Mouse (Mus musculus) adrenal gland, adult 8-10 months (tissue): ENCODE measurements around the gene Fxyd2. TPM values are rescaled to one million over a fixed set of nuclear protein-coding genes. Genes with fewer than 3 reads are reported as not detected.

Source experiments
- DNase-seq: peaks from one replicate; pipeline ENCODE4 v3.0.0; 2022
- total RNA-seq, 4 experiments: library from RNA; stranded (reverse); gene quantifications; 2 replicates each; pipeline ENCODE4 v1.2.4; 2022

Gene Fxyd2
- total RNA-seq, result 10 to 100 TPM in 1 of 4 experiments, 1 to 10 TPM in 3; 4.9 to 10.4 (median 7.3) TPM

DNA sequence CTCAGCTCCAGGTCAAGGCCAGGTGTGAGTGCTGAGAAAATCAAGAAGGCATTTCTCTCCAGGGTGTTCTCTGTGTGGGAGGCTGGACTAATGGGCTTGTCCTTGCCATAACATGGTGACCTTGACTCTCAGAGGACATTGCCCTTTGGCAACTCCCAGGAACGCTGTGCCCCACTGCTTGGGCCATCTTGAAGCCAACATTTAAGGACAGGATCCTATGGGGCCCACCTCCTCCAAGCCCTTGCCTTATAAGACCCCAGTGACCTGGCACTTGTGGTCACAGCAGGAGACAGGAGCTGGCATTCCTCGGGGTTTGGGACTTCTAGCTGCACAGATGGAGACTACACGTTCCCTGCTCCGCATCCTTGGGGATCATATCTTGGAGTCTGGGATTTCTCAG lies at the start of gene Fxyd2:
TSS of gene Fxyd2 (plus strand) at position 236 of the 400 bp plus-strand sequence.
- DNase-seq, result no peak

DNA sequence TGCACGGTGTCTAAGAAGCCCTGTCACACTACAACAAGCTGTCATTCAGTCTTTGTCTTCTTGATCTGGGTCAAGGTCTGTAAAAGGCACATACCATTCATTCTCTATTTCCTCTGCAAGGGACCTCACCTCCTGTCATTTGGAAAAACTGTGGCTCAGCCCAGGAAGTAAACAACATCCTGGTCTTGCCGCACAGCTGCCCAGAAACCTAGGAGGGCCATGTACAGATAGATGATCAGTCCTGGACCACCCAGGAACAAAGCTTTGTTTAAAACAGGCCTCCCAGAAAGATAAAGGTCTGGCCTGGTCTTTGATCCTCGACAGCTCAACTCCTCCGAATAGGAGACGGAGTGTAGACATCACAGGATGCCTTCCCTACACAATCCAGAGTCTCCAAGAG lies 49.6 kb upstream of the Fxyd2 start:
- DNase-seq, result no peak

DNA sequence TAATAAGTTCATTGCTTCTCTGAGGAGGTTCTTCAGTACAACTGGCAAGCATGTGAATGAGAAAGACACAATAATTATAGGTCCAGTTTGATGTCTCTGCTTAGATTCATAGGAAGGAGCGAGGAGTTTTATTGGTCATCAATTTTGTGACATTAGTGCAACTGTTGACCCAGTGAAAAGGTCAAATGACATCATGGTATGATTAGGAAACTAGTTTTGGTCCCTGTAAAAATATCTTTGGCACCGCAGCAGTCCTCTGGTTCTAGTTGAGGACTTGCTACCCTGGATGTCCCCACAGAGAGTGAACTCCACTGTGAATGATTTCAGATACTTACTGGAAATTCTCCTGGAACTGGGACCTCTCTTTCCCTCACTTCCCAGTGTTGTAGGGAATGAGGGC lies 44.3 kb upstream of the Fxyd2 start:
- DNase-seq, result no peak

GRCm38 (mm10) chr9:45358356-45358755 lies 41.1 kb upstream of the Fxyd2 start:
- DNase-seq, result no peak

DNA sequence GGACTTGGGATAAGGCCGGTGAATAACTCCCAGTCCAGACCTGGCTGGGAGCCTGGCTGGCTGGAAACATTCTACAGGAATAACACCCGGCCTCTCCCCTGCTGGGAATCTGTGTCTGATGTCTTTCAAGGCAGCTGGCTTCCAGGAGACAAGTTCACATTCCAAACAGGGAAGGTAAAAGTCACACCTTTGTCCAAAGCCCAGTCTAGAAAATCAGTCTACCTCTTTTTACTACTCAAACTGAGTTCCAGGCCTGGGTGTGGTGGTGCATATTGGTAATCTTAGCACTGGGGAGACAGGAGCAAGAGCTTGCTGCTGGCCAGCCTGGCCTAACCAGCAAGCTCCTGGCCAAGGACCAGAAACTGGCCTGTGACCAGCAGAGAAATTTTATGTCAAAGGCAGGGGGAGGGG lies 37.4 kb upstream of the Fxyd2 start:
- no peak for DNase-seq

DNA sequence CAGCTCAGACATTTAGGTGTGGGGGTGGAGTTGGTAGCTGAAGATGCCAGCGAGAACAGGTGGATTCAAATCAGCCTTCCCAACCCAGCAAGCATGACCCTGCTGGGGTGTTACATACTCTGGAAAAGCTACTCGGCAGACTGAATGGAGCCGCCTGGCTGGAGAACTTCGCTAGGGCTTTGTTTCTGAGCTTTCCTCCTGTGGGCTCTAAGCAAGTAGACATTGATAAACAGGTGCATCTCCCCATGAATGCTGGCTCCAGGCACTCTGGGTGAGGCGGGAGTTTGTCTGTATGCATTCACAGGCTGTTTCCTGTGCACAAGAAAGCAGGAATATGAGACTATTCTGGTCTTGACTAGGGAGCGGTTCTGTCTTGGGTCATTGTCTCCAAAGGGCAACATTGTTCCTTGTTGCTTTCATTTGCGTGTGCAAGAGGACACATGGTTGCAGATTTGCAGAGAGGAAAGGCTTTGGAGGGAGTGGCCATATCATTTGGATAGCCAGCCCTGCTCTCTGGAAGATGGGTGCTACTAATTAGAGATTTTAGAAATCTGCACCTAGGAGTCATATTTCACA lies 35.7 kb upstream of the Fxyd2 start:
- DNase-seq, result no peak

DNA sequence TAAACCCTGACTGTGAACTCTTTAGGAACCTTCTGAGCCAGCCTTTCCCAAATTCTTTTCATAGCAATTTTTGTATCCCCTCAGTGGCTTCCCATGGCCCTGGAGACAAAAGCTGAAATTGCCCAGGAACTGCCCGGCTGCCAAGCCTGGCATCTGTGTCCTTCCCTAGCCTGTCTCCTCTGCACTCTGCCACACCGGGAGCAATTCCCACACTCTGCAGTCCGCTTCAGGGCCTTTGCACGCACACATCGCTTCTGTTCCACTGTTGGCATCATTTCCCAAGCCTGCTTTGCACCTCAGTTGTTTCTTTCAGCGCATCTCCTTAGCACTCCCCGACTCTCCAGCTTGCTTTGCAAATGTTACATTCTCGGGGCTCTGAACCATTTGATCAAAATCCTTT lies 31.8 kb upstream of the Fxyd2 start:
- no peak for DNase-seq

DNA sequence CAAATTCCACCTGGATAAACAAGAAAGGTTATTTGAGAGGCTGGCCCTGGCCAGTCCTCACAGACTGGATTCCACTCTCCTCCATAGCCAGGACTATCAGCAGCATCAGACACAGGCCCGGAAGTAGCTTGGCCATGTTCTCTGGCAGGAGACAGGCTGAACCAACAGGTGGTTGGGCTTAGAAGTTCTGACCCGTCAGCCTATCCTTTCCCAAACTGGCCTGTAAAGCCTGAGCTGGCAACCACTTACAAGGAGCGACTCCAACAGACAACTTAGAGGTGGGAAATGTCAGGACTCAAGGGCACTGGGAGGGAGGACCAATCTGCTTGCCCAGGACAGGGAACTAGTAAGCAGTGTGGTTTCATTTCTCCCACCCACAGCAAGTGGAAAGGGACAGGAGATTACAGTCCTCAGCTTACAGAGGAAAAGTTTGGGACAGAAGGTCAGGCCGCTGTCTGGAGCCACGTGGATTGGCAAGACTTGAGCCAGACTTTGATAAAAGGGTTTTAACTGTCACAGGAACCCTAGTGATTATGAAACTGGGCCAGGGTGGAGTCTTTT lies 31.0 kb upstream of the Fxyd2 start:
- peak; percentile 74 for DNase-seq

- DNase-seq, result peak; percentile 59
These were observed 29.3 kb upstream of the Fxyd2 start, which contains the start of gene Fxyd6 for GRCm38 (mm10) chr9:45370117-45370561. Fxyd6 (plus strand) TSS chr9:45370185.

DNA sequence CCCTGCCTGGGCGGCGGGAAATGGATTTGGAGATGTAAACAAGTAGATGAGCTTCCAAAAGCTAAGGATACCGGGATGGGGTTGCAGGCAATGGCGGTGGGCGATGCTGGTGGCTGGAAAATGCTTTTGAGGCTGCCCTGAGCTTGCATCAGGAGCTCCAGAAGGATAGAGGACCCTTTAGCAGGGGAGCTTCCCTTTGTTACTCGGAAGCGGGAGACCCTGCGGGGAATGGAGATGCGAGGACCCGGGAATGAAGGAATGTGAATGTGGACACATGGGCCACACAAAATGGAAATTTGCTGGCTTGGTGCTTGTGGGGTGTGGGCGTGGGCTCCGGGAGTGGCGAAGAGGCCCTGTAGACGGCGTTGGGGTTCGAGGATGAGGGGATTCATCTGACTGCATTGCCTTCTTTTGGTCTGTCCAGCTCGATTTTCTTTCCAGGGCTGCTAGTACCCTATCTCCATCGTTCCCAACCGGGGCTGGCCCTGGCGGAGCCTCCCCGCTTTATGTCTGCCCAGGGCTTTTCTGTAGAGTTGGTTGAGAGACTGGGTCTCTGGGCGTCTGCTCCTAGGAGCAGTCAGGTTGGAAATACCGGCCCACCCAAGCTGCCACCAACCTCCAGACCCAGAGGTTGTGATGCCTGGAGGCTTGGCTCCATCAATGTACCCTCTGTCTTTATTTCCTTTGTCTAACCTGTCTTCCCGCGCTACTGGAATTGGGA lies 28.7 kb upstream of the Fxyd2 start:
- no peak for DNase-seq

DNA sequence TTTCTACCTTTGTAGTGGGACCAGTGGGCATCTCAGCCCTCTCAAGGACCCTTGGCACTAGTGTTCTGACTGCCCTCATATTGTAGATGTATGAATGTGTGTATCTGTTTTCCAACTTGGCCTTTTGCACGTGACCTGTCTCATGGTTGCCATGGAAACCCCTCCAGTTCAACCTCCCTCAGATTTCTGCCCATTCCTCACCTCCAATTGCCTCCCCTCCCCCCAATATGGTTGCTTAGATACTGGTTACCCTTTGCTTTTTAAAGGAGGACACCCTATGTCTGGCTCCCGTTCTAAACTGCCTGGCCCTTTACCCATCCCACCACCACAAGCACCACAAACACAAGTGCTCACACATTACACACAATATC lies 28.1 kb upstream of the Fxyd2 start:
- no peak for DNase-seq

GRCm38 (mm10) chr9:45373896-45374295 lies 25.6 kb upstream of the Fxyd2 start:
- DNase-seq, result no peak

- DNase-seq, result no peak
These were observed 24.4 kb upstream of the Fxyd2 start for GRCm38 (mm10) chr9:45374988-45375502.

DNA sequence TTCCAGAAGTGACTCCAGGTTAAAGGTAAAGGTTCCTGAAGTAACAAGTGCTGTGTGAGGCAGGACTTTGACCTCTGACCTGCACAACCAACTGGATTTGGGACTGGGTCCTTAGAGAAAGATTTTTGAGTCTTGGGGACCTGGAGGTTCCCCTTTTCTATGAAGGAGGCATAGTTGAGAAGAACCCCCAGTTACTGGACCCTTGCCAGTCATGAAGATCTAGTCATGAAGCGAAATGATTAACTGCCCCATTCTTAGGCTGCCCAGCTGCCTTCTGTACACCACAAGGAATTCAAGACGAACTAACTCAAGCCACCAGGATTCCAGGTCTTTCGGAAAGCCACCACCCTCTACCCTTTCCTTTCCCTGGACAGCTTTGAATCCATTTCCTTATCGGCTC lies 23.0 kb upstream of the Fxyd2 start:
- DNase-seq, result no peak

GRCm38 (mm10) chr9:45376883-45377282 lies 22.6 kb upstream of the Fxyd2 start:
- no peak for DNase-seq

DNA sequence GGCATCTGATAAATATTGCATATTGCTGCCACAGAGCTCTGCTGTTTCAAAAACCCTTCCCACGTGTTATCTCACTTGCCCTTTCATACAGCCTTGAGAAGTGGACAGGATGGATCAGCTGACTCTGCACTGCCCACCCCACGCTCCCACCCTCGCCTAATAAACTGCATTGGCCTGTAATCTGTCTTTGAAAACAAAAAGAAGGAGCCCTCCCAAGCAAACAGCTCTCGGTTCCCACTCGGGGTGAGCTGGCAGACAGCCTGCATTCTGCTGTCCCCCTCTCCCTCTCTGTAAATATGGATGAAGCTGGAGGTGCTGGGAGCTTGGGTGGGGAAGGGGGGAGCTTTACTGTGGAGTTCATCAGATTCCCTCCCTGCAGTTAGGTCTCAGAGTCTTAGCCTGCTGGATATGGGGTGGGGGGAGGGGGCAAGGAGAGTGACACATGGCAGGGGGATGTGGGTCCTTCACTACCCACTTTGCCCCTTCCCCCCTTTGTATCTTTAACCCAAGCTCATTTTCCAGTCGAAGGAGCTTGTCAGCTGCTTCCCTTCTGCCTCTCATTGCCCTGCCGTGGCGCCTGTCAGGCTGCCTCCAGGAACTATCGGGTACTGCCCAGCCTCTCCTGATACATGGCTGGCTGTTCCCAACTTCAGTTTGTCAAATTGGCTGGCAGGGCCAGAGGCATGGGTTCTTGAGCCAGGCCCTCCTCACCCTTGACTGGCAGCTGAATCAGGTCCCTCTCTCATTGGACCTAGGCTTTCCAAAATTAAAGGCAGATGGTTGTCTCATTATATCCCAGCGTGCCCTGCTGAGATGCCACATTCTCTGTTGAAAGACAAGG lies 18.8 kb upstream of the Fxyd2 start:
- DNase-seq, result no peak

- no peak for DNase-seq
These were observed 17.1 kb upstream of the Fxyd2 start for GRCm38 (mm10) chr9:45382336-45382735.

- DNase-seq, result no peak
These were observed 16.6 kb upstream of the Fxyd2 start for GRCm38 (mm10) chr9:45382834-45383233.

GRCm38 (mm10) chr9:45383883-45384282 lies 15.6 kb upstream of the Fxyd2 start:
- DNase-seq, result no peak

DNA sequence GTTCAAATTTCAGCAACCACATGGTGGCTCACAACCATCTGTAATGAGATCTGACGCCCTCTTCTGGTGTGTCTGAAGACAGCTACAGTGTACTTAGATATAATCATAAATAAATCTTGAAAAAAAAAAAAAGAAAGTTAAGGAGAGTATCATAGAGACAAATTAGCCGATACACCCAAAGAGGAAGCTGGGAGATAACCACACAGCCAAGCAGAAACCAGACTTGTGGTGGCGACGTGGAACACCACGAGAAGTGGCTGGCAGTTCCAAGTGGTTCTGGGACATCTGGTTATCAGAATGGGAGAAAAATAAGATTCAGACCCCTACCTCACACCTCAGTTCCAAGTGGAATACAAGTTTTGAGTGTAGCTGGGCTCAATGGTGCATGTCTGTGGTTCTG lies 12.8 kb upstream of the Fxyd2 start:
- DNase-seq, result no peak

GRCm38 (mm10) chr9:45388385-45388994 lies 11.0 kb upstream of the Fxyd2 start:
- peak; percentile 71 for DNase-seq

- no peak for DNase-seq
These were observed 9.9 kb upstream of the Fxyd2 start for GRCm38 (mm10) chr9:45389596-45389995.
